Mouse (Mus musculus): ENCODE measurements around the gene Ssr4.
A peak's percentile ranks its signal among the peaks of the same experiment; 100 is the strongest.

Gene Ssr4

DNA sequence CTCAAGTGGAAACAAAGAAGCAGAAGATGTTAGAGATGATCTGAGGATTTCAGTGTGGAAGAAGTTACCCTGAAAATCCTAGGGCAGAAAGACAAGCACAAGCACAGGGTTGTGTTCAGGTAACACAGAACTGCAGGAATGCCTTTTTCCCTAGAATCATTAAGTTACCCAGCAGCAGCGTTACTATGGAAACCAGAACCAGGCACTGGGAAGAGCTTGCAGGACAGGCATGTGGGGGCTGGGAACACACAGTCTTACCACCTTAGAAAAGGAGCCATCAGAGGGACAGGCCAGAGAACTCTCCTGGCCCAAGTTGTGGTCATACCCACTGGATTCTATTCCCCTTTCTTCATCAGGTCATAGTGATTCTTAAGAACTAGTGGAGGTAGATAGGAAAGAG, 19.0 kb downstream of the Ssr4 start:
- DNase-seq (ENCODE audit: low spot score in 2 of 2), result no peak

DNA sequence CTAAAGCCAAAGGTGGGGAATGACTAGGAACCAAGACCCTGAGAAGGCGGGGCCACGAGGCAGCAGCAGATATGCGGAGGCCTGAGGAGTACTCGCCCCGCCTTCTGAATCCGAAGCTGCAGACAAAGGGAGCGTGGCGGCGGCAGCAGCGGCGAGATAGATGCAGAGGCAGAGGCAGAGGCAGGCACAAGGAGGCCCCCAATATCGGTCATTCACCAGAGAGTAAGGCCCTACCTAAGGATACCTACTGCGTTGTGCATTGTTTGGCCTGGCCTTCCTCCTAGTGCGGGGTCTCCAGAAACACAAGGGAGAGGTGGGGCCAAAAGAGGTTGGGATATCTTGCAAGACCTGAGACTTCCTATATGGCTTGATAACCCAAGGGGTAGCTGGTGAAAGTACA, 28.2 kb downstream of the Ssr4 start:
- no peak for DNase-seq (ENCODE audit: low spot score in 2 of 2)

DNA sequence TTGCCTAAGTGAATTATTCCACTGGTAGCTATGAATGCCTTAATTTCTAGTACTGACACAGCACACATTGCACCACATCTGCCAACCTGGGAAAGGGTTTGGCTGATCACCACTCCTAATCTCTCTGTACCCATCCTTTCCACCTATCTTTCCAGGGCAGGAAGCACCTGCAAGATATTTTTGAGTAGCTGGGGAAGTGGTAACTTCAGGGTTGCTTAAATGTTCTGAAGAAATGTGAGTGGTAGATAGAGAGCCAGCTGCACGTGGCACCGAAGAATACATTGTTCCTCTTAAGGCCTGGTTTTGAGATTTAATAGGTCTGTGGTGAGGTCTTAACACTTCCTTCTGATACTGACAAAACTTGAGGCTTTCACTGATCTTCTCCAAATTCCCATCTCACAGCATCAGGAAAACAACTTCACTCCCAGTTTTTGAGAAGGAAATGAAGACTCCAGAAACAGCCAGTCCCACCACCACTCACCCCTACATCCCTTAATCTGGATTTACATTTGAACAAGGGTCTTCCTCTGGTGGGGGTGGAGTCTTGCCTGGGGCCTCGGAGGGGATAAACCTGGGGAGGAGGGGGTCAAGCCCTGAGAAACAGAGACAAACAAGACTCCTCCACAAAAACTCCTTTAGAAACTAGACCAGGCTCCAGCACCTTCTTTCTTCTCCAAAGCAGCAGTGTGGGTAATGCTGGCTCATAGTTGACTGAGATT, 29.9 kb downstream of the Ssr4 start:
- DNase-seq (ENCODE audit: low spot score in 2 of 2), result no peak

DNA sequence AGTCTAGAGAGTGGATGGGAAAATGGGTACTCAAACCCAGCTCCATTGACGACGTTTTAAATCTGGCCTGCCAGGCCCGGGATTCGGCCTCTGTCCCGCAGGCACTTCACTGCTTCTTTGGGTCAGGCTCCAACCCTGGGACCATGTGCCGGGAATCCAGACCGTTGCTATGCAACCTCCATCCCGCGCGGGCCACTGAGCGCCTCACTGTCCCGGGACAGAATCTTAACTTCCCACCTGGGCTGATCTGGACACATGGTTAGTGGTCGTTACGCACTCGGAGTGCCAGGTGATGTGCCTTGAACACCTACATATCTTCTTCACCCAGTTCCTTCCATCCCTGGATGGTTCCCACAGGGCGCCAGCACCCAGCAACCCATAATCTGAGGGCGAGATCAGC, 36.9 kb downstream of the Ssr4 start:
- DNase-seq (ENCODE audit: low spot score in 2 of 2), result no peak

DNA sequence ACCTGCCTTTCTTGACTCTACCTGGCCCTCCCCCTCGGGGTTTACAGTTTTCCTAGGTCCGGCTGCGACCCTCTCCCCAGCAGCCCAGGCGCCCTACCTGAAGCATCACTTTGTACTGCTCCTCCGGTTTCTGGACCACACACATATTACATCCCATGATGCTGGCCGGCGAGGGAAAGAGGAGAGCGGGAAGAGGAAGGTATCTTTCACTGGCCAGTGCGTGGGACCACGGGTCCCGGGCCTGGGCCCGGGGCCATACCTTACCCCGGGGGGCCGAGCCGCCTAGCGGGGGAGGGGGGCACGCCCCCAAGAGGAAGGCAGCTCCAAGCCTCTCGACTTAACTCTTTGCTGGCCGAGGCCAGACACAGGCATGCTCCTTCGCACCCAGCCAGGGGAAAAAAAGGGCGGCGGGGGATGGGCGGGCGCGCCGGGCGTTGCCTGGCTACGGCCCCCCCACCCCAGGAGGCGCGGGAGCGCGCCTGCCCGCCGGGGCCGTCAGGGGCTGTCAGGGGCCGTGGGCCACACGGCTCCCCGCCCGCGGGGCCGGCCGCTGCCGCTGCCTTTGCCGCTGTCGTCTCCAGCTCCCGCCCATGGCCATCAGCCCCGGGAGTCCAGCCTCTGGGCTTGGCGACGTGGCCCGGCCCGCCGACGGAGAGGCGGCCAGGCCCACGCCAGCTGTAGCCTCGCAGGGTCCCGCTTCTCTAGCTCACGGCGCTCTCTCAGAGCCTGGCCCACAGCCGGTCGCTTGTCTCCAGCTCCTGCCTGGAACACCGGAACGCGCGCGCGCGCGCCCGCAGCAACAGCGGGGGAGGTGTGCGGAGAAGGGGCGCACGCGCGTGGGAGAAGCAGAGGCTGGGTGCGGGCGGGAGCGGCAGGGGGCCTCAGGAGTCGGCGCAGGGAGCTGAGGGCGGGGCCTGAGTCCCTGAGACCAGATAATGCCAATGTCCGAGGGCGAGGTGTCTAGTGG, 37.6 kb downstream of the Ssr4 start, which contains the start of gene Pdzd4:
Pdzd4 (minus strand) TSS at position 785 of the 967 bp plus-strand sequence.
- peak; percentile 14 to 63 for DNase-seq (ENCODE audit: low spot score in 2 of 2)

DNA sequence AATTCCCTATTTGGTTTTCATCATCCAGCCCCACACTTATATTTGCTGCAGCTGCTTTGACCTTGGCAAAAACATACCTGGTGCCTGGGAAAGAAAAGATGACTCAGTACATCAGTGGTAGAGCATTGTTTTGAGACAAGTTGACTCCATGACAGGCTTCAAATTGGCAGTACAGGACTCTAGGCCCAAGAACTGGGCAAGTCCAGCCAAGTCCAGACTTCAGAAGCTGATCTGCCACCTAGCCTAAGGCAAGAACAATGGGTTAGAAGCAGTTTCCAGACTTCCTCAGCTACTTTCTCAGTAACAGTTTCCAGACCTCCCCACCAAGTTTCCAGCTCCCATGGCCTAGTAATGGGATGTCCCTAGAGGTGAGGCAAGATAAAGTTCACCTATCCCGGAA, 48.9 kb downstream of the Ssr4 start:
- no peak for DNase-seq (ENCODE audit: low spot score in 2 of 2)

DNA sequence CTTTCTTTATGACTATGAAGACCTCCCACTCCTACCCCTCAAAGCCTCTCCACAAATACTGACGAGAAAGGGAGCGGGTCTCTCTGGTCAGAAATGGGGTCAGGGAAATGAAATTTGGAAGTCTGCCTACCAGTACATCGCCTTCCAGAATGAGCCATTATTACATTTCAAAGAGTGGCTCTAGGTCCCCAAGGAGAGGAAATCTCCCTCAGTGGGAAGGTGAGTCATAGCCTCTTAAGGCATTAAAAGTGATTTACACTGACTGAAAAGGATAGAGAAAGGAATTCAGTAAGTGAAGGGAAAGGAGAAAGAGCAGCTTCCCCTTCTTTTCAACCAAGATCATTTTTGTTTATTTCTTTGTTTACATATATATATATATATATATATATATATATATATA, 49.9 kb downstream of the Ssr4 start:
- no peak for DNase-seq (ENCODE audit: low spot score in 2 of 2)

Measured in spleen, postnatal 4 days (tissue).